Mouse (Mus musculus): ENCODE results near the gene Rhox3f. TPM values are rescaled to one million over a fixed set of nuclear protein-coding genes. Genes with fewer than 3 reads are reported as not detected.

Rhox3f gene
- polyA plus RNA-seq (2012; rRNA removed) = not detected in 2 replicates

DNA sequence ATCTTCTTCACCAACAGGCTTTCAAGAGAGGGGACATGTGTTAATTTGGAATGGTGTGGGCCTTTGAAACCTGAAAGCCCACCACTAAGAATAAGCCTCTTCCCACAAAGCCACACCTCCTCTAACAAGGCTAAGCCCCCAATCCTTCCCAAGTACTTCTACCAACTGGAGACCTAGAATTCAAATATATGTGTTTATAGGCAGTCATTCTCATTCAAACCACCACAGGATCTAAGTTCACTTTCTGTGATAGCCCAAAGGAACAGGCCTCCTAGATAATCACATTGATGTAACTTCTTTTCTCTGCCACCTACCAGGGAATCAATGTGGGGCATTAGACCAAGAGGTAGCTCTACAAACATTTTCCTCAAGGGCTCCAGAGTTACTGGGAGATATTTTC lies at the start of gene Rhox3f:
Rhox3f (plus strand) TSS at position 301 of the 400 bp plus-strand sequence.

DNA sequence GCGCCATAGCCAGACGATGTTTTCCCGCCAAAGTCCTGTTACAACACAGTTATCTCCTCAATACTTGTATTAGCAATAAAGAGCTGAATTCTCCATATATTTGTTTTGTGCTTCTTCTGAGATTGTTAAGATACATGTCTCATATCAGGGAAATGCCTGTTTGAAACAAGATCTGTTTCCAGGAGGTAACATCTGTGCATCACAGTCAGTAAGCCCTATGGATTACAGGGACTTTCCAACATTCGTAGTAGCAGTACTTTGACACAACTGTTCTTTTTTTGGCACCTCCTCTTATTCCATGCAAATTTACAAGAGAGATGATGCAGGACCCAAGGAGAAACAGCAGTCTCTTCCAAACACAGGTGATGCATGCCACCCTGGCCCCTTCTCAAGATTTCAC lies 39.1 kb upstream of the Rhox3f start, which contains the start of gene Rhox3e:
Rhox3e (plus strand) TSS at position 301 of the 400 bp plus-strand sequence.

DNA sequence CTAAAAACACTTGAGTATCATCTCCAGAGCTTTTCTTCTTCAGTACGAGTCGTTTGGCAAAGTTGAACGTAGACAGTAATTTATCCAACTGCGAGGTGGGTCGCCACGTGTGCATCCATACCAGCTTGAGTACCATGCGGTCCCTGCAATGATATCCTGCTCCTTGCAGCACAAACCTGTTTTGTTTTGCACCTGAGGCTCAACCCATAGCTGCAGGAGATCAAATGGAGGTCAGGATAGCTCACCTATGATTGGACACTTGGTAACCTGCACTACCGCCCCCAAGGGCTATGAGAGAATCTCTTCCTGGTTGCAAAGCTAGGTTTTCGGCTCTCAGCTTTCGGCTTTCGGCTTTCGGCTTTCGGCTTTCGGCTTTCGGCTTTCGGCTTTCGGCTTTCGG lies 23.7 kb upstream of the Rhox3f start, which contains the start of gene Rhox4e:
Rhox4e (plus strand) TSS at position 301 of the 400 bp plus-strand sequence.

DNA sequence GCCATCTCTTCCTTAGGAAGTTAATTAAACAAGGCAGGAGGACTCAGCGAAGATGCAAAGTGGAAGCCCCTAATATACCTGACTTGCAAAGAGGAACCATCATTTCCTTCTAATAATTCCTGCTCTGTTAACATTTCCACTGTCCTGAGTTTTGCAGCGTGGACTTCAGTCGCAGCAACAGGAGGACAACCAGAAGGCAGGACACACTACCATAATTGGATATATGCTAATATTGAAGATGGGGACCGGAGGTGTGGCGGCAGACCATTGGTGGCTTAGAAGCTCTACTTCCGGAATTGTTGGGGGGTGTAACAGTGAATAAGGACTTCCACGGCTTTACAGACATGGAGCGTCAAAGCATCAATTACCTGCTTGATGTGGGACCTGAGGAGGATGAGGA lies 9.7 kb upstream of the Rhox3f start, which contains the start of gene Rhox2f:
Rhox2f (plus strand) TSS at position 301 of the 400 bp plus-strand sequence.

DNA sequence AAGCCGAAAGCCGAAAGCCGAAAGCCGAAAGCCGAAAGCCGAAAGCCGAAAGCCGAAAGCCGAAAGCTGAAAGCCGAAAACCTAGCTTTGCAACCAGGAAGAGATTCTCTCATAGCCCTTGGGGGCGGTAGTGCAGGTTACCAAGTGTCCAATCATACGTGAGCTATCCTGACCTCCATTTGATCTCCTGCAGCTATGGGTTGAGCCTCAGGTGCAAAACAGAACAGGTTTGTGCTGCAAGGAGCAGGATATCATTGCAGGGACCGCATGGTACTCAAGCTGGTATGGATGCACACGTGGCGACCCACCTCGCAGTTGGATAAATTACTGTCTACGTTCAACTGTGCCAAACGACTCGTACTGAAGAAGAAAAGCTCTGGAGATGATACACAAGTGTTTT lies 26.8 kb downstream of the Rhox3f start, which contains the start of gene Rhox4f:
Rhox4f (minus strand) TSS at position 101 of the 400 bp plus-strand sequence.

DNA sequence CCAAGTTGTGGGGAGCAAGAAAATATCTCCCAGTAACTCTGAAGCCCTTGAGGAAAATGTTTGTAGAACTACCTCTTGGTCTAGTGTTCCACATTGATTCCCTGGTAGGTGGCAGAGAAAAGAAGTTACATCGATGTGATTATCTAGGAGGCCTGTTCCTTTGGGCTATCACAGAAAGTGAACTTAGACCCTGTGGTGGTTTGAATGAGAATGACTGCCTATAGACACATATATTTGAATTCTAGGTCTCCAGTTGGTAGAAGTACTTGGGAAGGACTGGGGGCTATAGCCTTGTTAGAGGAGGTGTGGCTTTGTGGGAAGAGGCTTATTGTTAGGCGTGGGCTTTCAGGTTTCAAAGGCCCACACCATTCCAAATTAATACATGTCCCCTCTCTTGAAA lies 47.7 kb downstream of the Rhox3f start, which contains the start of gene Rhox3g:
Rhox3g (minus strand) TSS at position 101 of the 400 bp plus-strand sequence.

Other genes with a start within 250 kb of the Rhox3f start
- gene Rhox3a2, start 201.0 kb upstream of the Rhox3f start, polyA plus RNA-seq (2012; rRNA removed) = not detected in 2 replicates
- gene Rhox4a2, start 190.1 kb upstream of the Rhox3f start, polyA plus RNA-seq (2012; rRNA removed) = not detected in 2 replicates
- not detected in 2 replicates for gene Rhox2b, start 168.9 kb upstream of the Rhox3f start, polyA plus RNA-seq (2012; rRNA removed)
- gene Rhox4b, start 148.5 kb upstream of the Rhox3f start, polyA plus RNA-seq (2012; rRNA removed) = not detected in 2 replicates
- gene Rhox2c, start 127.3 kb upstream of the Rhox3f start, polyA plus RNA-seq (2012; rRNA removed) = not detected in 2 replicates
- gene Rhox3c, start 122.4 kb upstream of the Rhox3f start, polyA plus RNA-seq (2012; rRNA removed) = not detected in 2 replicates
- not detected in 2 replicates for gene Rhox4c, start 100.7 kb upstream of the Rhox3f start, polyA plus RNA-seq (2012; rRNA removed)
- gene Rhox2d, start 87.6 kb upstream of the Rhox3f start, polyA plus RNA-seq (2012; rRNA removed) = not detected in 2 replicates
- gene Rhox4d, start 66.6 kb upstream of the Rhox3f start, polyA plus RNA-seq (2012; rRNA removed) = not detected in 2 replicates
- gene Rhox2e, start 50.5 kb upstream of the Rhox3f start, polyA plus RNA-seq (2012; rRNA removed) = not detected in 2 replicates
- gene Rhox3e, start 39.0 kb upstream of the Rhox3f start, polyA plus RNA-seq (2012; rRNA removed) = not detected in 2 replicates
- gene Rhox4e, start 23.6 kb upstream of the Rhox3f start, polyA plus RNA-seq (2012; rRNA removed) = not detected in 2 replicates
- gene Rhox2f, start 9.6 kb upstream of the Rhox3f start, polyA plus RNA-seq (2012; rRNA removed) = not detected in 2 replicates
- gene Rhox4f, start 26.7 kb downstream of the Rhox3f start, polyA plus RNA-seq (2012; rRNA removed) = not detected in 2 replicates
- not detected in 2 replicates for gene Rhox3g, start 47.6 kb downstream of the Rhox3f start, polyA plus RNA-seq (2012; rRNA removed)
- gene Rhox2g, start 62.5 kb downstream of the Rhox3f start, polyA plus RNA-seq (2012; rRNA removed) = not detected in 2 replicates
- gene Rhox4g, start 70.3 kb downstream of the Rhox3f start, polyA plus RNA-seq (2012; rRNA removed) = not detected in 2 replicates
- not detected in 2 replicates for gene Rhox3h, start 87.8 kb downstream of the Rhox3f start, polyA plus RNA-seq (2012; rRNA removed)
- not detected in 2 replicates for gene Rhox2h, start 92.3 kb downstream of the Rhox3f start, polyA plus RNA-seq (2012; rRNA removed)
- not detected in 2 replicates for gene Rhox5, start 223.8 kb downstream of the Rhox3f start, polyA plus RNA-seq (2012; rRNA removed)
- not detected in 2 replicates for gene Rhox6, start 245.9 kb downstream of the Rhox3f start, polyA plus RNA-seq (2012; rRNA removed)